Mouse (Mus musculus) cerebellum, adult 2 months (tissue): ENCODE data around the gene Nell2. TPM values are rescaled to one million over a fixed set of nuclear protein-coding genes. Genes with fewer than 3 reads are reported as not detected.
"Not testable (repeated sequence)": the region's sequence is repeated elsewhere in the genome, so short reads cannot be mapped to it uniquely, and the experiment has no call there.

ENCODE experiments used
- DNase-seq, 2 experiments: peaks; one replicate each; pipeline ENCODE4 v3.0.0; 2021
- H3K27ac ChIP-seq: fragments of 200-500 bp; 2 replicates; pipeline ENCODE4 v1.5.1; 2012; ENCODE audit warnings: low read length, control low read depth, inconsistent platforms; ENCODE audit not compliant: insufficient read depth
- H3K27me3 ChIP-seq: fragments of 200-500 bp; 2 replicates; pipeline ENCODE4 v1.6.1; 2012; ENCODE audit warnings: inconsistent platforms, mild to moderate bottlenecking, low read length, moderate library complexity; ENCODE audit not compliant: control insufficient read depth, insufficient read depth
- H3K4me1 ChIP-seq: fragments of 200-500 bp; 2 replicates; pipeline ENCODE4 v1.6.1; 2011; ENCODE audit warnings: low read length; ENCODE audit not compliant: control insufficient read depth, insufficient read depth
- H3K4me3 ChIP-seq: fragments of 200-500 bp; replicated peaks from 2 replicates; pipeline ENCODE3; 2011; ENCODE audit warnings: mild to moderate bottlenecking, low read depth, low read length, control low read depth; ENCODE audit not compliant: insufficient read depth
- CTCF ChIP-seq: fragments of 200-500 bp; IDR thresholded peaks from 2 replicates; pipeline ENCODE4 v1.5.1; 2011; ENCODE audit warnings: low read depth, mild to moderate bottlenecking, control low read depth, low read length, moderate library complexity, borderline replicate concordance; ENCODE audit not compliant: insufficient read depth
- POLR2A ChIP-seq: fragments of 200-500 bp; IDR thresholded peaks from 2 replicates; pipeline ENCODE4 v1.6.1; 2011; ENCODE audit warnings: low read length, control low read depth, borderline replicate concordance; ENCODE audit not compliant: insufficient read depth
- WGBS: fragments of 180-500 bp; shearing (Covaris S2); methylation state at CpG from one replicate; pipeline ENCODE4 v1.1.7; 2018; 5-methylcytosine and 5-hydroxymethylcytosine counted together
- polyA plus RNA-seq: library from polyadenylated mRNA; depleted of rRNA; stranded (reverse); fragments of >200 nt; gene quantifications from 2 replicates; pipeline ENCODE4 v1.2.3, GENCODE M21; 2012

Nell2 gene
- polyA plus RNA-seq, 1 experiment, result 141 TPM

DNA sequence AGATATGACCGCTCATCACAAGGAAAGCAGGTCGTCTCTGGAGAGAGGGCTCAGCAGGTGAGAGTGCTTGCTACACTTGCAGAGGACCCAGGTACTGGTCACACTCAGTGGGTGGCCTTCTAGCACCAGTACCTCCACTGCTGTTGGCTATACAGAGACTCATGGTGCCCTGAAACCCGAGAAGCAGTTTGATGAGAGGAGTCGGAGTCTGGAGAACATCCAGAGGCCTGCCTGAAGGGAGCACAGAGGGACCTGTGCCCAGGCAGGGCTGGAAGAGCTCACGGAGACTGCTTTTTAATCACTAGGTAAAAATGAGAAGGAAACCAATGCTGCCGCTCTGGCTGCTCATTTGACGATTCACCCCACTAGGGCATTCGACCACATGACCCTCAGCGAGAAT, 271.2 kb downstream of the Nell2 start:
- H3K4me1 ChIP-seq, result peaks cover 15% of the 10 kb centered on the region
- 42% methylated on average over 9 of the region's 9 CpGs for WGBS
- H3K27ac ChIP-seq, result no peak overlapping the region
- no peak for TF ChIP-seq CTCF
- TF ChIP-seq POLR2A, result no peak
- no peaks in the 10 kb centered on the region for H3K27me3 ChIP-seq
- DNase-seq, result peak in 1 of 2 experiments; percentile 42
- no peak overlapping the region for H3K4me3 ChIP-seq

DNA sequence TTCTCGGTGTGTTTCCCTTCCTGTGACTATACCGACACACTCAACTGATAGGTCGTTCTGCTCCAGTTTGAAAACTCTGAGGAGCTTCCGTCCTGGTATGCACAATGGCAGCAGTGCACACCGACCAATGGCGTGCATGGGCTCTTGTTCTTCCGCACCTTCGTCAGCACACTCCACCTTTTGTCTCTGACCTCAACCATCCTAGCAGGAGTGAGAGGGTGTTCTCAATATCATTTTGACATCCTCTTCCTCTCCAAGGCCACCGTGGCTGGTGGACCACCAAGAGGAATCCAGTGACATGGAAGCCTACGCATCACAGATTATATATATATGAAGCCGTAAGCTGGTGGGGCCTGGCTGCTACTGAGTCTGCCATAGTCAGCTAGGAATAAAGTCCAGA, 282.8 kb downstream of the Nell2 start:
- Histone ChIP-seq H3K27ac (no peak overlapping the region), H3K4me1 (peaks cover 3% of the 10 kb centered on the region; the same call in 1 of the 2 replicates), H3K27me3 (no peaks in the 10 kb centered on the region), H3K4me3 (no peak overlapping the region)
- no peak for DNase-seq
- 95% methylated on average over 11 of the region's 11 CpGs for WGBS
- TF ChIP-seq CTCF (no peak), POLR2A (no peak)

DNA sequence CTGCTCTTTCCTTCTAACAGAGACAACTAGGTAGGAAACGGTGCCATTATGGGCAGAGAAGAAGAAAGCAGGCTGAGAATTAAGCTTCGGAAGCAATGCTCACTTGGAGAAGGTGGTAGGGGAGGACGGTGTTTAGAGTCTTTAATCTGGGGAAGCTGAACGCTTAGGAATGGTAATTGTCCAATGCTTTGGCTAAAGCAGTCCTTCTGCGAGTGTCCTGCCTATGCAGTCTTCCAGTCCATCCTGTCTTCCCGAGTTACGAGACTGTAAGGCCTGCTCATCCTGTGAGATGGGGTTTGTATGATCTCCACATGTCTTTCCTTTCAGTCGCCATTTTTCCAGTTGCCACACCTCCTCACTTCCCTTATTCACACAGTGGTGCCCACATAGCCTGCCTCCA, 284.5 kb downstream of the Nell2 start:
- TF ChIP-seq CTCF, result no peak
- no peak for TF ChIP-seq POLR2A
- no peaks in the 10 kb centered on the region for H3K27me3 ChIP-seq
- 78% methylated on average over 8 of the region's 8 CpGs for WGBS
- no peak overlapping the region for H3K27ac ChIP-seq
- H3K4me3 ChIP-seq, result no peak overlapping the region
- peaks cover 3% of the 10 kb centered on the region; the same call in 1 of the 2 replicates for H3K4me1 ChIP-seq
- DNase-seq, result no peak

DNA sequence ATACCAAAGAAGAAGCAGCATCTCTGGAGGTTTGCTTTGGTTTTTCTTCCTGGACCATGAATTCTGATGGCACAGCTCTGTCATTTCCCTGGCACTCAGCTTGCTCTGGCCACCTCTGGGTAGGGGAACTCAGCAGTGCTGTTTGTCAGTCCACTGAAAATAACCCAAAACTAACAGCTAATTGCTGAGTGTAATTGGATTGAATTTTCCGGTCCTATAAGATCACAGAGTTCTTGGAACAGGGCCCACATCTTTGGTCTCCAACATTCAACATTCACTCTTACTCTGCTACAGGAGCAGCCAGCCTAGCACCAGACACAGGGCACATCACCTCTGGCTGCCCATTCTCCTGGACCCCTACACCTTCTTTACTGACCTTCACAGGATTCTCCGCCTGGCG, 287.2 kb downstream of the Nell2 start:
- no peak for DNase-seq
- 52% methylated on average over 3 of the region's 3 CpGs for WGBS
- Histone ChIP-seq H3K4me1 (peaks cover 3% of the 10 kb centered on the region), H3K27ac (no peak overlapping the region), H3K27me3 (no peaks in the 10 kb centered on the region), H3K4me3 (no peak overlapping the region)
- TF ChIP-seq POLR2A (no peak), CTCF (no peak)

DNA sequence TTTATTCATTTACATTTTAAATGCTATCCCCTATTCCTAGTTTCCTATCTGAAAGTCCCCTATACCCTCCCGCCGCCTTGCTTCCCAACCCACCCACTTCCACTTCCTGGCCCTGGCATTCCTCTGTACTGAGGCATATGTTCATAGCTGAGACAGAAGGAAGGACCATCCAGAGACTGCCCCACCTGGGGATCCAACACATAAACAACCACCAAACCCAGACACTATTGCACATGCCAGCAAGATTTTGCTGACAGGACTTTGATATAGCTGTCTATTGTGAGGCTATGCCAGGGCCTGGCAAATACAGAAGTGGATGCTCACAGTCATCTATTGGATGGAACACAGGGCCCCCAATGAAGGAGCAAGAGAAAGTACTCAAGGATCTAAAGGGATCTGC, 291.3 kb downstream of the Nell2 start:
- H3K4me1 ChIP-seq, H3K27ac ChIP-seq, H3K27me3 ChIP-seq, H3K4me3 ChIP-seq: not testable (repeated sequence)
- 24% methylated on average over 2 of the region's 2 CpGs for WGBS
- peak; percentile 34 to 69 for DNase-seq

DNA sequence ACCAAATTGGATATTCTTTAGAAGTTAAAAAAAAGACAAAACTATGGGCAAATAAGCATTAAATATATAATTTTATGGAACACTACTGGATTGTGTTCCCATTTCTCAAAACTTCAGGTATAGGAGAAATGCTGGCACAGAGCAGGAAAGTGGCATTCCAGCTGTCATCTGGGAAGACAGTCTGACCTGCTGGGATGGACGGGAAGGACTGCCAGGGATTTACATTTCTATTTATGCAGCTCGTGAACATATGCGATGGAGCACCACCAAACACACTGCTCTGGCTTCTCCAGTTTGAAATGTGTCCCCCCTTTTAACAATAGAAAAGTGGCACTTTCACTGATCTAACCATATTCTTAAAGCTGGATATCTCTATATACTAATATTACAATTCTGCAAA, 291.9 kb downstream of the Nell2 start:
- peaks cover 3% of the 10 kb centered on the region for H3K4me1 ChIP-seq
- DNase-seq, result peak in 1 of 2 experiments; percentile 37
- WGBS, result 21% methylated on average over 3 of the region's 3 CpGs
- H3K27ac ChIP-seq, result no peak overlapping the region
- no peaks in the 10 kb centered on the region for H3K27me3 ChIP-seq
- H3K4me3 ChIP-seq, result no peak overlapping the region
- TF ChIP-seq CTCF, result no peak
- no peak for TF ChIP-seq POLR2A

DNA sequence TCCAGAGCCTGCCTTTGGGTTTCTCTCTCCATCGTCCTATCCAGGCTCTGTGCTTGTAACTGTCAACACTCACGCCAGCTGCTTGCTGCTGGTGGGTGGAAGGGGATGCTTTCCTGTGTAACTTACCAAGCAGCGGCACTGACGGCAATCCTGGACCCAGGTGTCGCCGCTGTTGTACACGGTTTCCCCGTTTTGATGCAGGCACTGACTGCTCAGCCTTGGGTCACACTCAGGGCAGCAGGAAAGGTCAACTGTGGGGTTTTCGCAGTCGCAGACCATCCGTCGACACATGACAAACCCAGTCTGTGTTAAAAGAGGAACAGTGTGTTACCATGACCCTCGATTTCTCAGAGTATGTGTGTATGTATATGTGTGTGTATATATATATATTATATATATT, 297.2 kb downstream of the Nell2 start:
- no peak overlapping the region for H3K4me3 ChIP-seq
- H3K27me3 ChIP-seq, result no peaks in the 10 kb centered on the region
- TF ChIP-seq CTCF (no peak), POLR2A (no peak)
- H3K27ac ChIP-seq, result no peak overlapping the region
- no peaks in the 10 kb centered on the region; the same call in 1 of the 2 replicates for H3K4me1 ChIP-seq
- 94% methylated on average over 13 of the region's 13 CpGs for WGBS
- DNase-seq, result no peak

DNA sequence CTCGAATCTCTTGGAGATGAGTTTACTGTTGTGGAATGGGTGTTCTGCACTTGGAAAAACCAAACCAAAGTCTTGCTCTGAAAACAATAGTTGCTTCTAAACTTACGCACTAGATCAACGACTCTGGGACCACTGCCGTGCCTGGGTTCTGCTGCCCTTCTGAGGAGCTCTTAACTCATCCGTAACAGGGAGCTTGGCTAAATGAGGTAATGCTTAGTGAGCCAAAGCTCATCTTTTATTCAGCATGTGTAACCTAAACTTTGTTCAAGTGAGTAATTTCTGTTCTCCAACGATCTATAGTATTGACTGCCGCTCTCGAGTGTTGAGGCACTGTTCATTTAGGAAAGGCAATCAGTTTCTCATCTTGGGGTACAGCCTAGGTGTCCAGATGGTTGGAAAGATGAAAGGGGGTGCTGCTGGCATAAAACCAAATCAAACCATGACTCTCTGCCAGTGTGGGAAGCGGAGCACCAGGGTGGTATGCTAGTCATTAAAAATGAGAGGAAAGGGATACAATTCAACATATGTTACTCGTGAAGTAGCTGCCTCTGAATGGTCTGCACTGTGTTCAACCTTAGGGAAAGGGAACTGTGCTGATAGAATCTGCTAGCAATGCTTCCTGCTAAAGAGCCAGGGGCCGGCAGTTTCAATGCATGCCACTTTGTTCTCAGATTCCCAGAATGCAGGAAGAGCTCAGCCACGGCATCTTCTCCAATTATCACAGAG, 311.6 kb downstream of the Nell2 start:
- Histone ChIP-seq H3K27ac (no peak overlapping the region; the same call in 1 of the 2 replicates), H3K4me1 (peaks cover 3% of the 10 kb centered on the region; the same call in 1 of the 2 replicates), H3K4me3 (no peak overlapping the region), H3K27me3 (no peaks in the 10 kb centered on the region)
- TF ChIP-seq POLR2A (no peak), CTCF (no peak)
- DNase-seq, result peak; percentile 56 to 76
- WGBS, result 29% methylated on average over 12 of the region's 12 CpGs

DNA sequence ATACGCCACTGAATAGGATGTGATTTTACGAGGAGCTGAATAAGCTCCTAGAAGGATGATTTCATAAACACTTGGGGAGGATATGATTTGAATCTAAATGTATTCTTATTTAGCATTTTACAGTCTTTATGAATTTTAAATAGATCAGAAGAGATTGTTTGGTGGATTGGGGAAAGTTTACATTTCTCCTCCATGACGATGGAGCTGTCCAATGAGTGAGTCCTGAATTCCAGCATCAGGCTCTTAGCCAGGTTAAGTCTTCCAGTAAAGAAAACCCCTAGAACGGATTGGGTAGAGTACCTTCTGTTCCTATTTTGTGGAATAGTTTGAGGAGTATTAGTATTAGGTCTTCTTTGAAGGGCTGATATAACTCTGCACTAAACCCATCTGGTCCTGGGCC, 317.8 kb downstream of the Nell2 start:
- H3K4me1 ChIP-seq, result no peaks in the 10 kb centered on the region
- no peaks in the 10 kb centered on the region for H3K27me3 ChIP-seq
- H3K27ac ChIP-seq, result no peak overlapping the region
- DNase-seq, result no peak
- TF ChIP-seq CTCF, result no peak
- TF ChIP-seq POLR2A, result no peak
- WGBS, result 92% methylated on average over 4 of the region's 4 CpGs
- H3K4me3 ChIP-seq, result no peak overlapping the region
